Mouse (Mus musculus) ES-CJ7 (cell line): ENCODE data around the gene Gns.

Source experiments
- DNase-seq: peaks from one replicate; pipeline ENCODE4 v3.0.0; 2011; ENCODE audit warnings: low read depth, low spot score

Gns gene

DNA sequence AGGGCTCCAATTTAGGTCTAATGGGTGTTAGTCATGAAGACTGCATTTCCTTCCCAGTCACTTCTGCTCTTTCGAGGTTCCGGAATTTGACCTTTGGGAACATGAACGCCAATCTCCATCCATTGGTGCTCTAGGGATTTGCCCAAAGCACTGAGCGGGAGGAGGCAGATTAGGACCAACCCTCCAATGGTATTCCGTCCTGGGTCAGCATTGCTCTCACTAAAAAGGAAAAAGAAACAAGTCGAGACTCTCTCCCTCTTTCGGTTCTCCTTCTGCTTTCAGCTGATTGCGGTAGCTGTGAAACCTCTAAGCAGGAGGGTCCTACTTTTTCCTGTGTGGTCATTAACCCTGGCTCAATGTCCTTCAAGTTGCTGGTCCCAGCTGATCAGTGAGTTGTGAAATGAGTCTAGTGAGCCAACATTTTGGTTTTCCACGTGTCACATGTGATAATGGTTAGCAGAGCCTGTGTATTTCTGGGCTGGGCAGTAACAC lies 937 bp downstream of the Gns start:
- peak; percentile 29 for DNase-seq

DNA sequence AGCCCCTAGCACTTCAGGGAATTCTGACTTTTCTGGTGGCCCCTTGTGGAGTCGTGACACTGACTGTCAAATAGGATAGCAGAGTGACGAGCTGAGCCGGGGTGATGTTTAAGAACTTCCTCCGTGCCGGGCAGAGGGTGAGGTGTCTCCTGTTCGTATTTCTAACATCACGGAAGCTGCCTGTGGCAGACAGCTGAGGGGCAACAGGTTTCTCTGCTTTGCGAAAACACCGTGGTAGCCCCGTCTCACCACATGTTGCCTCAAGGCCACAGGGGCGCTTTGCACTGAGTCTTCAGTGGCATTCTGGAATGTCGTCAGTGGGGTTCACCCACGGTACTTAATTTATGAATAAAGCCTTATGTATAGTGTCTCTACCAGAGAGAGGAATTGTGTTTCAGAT lies 2.4 kb downstream of the Gns start:
- no peak for DNase-seq

DNA sequence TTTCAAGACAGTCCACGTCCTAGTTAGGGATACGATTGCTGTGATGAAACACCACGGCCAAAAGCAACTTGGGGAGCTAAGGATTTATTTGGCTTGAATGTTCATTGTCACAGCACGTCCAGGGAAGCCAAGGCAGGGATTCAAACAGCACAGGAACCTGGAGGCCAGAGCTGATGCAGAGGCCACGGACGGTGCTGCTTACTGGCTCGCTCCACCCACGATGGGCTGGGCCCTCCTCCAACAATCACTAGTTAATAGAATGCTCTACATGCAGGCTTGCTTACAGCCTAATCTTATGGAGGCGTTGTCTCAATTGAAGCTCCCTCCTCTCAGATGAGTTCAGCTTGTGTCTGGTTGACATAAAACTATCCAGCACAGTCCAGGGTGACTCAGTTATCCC lies 2.9 kb downstream of the Gns start:
- DNase-seq: no peak

DNA sequence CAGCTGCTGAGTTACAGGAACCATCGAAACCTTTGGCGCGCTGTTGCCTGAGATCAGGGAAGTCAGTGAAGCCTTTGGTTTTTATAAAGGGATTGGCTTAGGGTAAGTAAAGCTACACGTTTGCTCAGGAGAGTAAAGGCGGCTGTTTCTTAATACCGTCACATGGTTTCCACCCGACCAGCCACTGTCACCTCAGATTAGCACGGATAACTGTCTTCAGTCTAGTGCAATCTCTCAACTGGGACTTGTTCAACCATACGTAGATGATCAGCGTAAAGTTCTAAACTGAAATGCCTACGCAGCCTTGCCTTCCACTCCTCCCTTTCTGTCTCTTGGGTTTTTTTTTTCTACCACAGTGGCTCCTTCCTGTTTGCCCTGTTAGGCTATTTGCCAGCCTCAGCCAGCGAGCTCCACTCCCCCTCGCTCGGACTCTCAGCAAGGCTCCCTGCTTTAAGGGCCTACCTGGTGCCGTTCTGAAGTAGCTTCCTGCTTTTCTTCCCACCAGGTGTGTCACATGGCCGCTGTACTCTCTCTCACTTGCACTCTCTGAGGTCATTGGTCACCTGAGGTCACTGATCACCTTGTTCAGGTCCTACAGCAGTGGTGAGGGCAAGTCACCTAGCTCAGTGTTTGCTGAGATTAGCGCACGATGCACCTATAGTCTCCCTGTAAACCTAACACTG lies 4.0 kb downstream of the Gns start:
- no peak for DNase-seq

DNA sequence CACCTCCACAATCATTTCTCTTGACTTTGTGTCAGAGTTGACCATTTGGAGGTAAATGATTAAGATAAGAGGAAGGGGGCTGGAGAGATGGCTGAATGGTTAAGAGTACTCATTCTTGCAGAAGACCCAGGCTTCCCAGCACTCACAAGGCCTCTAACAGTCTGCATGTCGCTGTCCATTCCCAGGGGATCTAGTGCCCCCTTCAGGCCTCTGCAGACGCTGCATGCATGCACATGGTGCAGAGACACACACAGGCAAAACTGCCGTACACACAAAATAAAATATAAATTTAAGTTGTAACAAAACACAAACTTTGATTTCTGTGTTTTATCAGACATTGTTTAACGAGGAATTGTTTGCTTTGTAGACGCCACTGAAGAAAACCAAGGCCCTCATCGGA lies 5.9 kb downstream of the Gns start:
- DNase-seq: peak; percentile 52

DNA sequence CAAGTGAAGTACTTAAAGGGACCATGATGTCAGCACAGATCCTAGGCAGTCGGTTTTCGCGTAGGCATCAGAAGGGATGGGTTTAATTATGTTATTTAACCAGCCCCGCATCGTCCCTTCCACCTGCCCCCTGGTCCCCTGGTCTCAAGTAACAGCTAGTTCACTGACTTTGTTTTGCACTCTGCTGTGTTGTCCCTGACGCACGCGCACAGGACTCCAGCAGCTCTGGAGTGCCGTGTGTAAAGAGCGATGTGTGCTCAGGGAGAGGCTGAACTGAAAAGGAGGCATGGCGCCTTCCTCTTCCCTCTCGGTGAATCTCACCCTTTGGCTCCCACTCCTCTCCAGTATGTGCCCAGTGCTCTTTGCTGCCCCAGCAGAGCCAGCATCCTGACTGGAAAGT lies 9.1 kb downstream of the Gns start:
- no peak for DNase-seq

DNA sequence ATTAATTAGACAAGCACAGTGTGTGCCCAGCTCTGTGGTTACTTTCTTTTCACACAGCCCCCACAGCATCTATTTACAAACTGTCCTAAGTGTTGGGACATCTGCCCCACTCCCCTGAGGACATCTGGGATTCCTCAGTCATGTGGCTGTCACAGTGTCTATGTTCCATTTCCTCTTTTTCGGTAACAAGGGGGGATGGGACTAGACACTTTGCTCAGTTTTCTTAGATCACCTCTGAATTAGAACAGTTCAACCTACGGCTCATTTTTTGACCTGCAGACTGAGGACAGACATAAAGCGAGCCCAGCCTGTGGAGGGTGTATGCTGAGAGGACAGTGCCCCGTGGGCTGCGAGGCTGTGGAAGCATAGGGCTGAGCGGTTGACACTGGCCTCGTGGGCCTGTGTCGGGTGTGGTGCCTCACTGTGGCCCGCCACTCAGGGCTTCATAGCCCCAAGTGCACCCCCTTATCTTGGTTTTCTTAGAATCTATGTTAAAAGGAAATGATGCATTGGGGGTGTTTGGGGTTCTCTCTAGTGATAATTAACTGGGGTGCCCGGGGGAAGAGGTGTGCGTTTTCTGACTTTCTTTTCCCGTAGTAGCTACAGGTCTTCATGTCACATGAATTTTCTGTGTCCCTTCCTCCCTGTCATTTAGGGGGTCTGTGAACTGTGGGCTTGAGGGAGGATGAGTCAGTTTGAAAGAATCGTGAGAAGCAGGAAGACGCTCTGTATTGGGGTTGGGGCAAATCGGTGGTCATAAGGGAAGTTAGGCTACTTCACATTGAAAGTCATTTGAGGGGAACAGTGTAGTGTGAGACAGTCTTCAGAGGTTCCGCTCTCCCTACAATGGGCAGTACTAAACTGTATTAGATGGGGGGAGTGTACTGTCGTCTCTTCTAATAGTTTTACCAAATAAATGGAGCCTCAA lies 10.1 kb downstream of the Gns start:
- DNase-seq: no peak

DNA sequence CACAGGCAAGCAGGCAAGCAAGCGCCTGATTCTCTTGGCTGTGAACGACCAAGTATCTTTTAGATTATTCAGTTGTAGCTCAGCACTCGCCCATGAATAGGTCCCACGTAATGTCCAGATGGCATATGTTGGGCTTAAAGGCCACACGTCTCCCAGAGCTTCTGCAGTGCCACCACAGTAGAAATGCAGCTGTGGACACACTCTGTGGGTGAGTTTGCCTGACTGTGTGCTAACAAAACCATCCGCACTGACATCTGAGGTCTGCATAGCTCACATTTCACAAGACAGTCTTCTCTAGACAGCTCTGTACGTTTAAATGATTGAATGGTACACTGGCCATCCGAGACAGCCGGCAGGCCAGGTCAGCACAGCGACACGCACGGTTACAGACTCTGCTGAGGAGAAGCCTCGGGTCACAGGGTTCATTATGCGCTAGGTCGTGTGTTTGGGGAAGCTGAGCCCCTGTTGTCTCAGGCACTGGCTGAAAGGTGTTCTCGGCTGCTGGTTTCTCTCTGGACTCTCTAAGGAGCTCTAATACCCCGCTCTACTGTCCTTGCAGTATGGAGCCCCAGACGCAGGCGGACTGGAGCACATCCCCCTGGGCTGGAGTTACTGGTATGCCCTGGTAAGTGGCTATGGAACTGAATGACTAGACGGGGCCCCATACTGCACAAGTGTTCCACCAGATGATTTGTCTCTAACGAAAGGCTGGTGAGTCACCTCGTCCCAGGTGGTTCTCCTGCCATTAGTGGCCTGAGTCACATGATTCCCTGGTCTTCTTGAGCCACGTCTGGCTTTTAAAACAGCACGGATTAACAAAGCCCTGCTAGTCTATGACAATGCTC lies 11.0 kb downstream of the Gns start:
- DNase-seq: no peak

DNA sequence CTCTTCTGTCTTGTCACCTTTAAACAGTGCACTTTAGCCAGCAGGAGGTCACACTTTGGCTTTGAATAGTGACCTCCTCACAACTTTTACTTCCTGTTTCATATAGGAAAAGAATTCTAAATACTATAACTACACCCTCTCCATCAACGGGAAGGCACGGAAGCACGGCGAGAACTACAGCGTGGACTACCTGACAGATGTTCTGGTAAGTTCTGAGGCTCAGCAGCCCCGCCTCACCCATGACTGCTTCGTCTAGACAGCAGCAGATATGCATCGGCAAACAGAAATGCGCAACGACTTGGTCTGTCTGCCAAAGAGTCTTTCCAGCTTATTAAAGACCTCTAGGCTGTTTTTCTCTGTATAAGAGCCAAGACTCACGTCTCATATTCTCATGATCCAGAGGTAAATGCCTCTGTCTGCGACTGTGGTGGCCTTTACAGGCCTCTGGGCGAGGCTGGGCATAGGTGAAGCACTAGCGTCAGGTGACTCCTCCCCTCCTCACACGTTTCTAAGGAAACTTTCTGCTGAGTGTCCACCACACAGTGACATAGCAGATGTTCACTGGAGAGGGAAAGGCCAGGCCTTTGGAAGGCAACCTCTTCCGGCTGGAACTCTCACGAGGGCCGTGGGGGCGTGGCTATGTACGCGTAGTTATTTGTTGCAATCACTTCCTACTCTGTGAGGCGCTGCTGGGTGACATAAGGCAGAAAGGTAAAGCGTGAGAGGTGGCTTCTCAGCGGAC lies 11.8 kb downstream of the Gns start:
- no peak for DNase-seq

DNA sequence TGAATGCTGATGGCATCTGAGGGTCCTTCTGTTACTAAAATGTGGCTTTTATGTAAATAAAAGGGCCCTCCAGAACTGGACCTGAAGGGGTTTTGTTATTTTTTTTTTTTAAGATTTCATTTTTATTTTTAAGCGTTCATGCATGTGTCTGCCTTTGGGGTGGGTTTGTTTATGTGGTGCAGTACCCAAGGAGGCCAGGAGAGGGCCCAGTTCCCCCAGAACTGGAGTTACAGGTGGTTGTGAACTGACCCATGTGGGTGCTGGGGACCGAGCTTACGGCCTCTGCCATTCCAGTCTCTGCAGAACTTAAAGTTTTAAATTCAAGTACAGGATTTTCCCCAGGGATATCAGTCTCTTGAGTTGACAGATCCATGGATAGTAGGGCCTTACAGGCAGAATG lies 14.5 kb downstream of the Gns start:
- DNase-seq: no peak

DNA sequence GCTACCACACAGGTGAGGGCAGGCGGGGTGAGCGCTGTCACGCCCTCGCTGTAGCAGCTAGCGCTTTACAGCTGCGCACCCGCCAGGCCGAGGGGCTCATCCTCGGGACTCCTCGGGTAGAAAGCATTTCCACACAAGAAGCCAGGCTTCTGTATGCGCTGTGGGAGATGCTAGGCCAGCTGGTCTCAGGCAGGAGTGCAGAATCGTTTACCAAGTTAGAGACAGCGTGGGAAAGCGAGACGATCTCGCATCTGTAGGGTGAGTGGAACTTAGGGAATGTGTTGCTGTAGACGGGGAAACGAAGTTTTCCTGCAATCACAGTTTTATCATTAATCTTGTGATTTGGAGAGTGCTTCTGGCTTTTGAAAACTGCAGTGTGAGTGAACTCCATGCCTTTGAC lies 16.4 kb downstream of the Gns start:
- no peak for DNase-seq

DNA sequence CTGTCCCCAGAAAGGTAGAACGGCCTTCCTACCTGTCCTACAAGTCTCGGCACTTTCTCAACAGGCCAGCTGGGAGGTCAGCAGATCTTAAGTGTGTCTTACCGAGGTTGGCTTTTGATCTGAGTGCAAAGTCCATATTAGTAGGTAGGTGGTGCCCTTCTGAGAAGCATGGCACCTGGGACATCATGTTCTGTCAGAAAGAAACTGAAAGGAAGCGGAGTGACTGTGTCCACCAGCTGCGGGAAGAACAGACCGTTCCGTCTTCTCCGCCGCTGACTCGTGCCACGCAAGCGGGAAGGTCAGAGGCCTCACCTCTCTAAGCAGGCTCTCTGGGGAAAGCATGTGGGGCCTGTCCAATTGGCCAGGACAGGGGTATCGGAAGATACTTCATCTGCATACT lies 19.8 kb downstream of the Gns start:
- no peak for DNase-seq

DNA sequence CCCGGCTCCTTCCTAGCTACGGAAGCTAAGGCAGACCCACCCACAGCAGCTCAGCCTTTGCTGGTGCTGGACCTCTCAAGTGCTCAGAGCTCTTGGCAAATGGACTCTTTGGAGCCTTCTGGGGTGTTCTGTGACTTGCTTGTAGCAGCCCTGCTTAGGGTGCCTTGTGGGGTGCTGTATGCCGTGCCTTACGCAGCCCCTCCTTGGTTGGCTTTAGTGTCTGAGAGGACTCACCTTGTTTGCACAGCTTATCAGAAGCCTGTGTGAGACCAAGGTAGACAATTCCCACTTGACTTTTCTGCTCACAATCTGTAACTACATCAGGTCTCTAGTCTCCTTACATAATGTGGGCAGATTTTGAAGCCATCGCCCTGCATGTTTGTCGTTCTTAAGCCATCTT lies 20.8 kb downstream of the Gns start:
- DNase-seq: no peak

DNA sequence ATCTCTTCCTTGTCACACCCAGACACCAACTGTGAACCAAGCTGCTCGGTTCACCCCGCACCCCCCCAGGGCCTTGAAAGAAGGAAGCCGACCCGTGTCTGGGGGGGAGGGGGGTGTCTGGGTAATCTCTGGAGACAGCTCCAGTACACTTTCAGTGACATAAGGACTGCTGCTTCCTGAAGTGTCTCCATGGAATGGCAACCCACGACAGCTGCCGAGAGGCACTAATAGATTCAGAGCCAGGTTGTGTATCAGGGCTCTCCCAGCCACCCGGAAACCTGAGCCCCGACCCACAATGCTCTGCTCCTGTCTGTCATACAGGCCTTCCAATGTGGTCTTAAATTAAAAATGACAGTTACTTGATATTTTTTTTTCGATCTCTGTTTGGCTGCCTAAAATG lies 21.5 kb downstream of the Gns start:
- DNase-seq: no peak

DNA sequence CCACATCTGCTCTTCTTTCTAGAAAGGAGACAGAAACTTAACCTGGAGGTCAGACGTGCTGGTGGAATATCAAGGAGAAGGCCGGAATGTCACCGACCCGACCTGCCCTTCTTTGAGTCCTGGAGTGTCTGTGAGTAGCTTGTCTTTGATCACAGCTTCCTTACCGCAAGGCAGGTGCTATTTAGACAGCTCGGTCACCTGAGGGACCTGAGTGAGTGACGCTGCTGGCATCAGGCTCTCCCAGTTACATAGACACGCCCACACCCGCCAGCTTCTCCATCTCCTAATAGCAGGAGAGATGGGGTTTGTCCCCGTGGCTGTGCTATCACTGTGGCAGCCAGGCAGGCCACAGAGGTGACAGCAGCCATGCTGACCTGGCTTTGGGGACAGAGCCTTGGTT lies 25.7 kb downstream of the Gns start:
- no peak for DNase-seq

DNA sequence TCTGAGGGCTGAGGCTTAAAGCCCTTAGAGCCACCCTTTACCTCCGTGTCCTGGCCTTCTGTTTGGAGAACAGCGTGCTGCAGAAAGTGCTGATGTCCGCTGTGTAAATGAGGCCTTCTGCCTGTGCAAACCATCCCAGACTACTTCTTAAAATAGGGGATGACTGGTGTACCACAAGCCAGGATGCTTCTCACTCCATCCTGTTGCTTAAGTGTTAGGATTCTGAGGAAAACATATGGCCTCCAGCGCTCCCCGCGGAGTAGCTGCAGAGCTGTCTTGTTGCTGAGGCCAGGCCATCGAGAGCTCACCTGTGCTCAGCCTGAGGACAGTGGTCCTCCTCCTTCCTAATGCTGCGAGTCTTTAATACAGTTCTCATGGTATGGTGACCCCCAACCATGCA lies 27.0 kb downstream of the Gns start:
- DNase-seq: no peak

DNA sequence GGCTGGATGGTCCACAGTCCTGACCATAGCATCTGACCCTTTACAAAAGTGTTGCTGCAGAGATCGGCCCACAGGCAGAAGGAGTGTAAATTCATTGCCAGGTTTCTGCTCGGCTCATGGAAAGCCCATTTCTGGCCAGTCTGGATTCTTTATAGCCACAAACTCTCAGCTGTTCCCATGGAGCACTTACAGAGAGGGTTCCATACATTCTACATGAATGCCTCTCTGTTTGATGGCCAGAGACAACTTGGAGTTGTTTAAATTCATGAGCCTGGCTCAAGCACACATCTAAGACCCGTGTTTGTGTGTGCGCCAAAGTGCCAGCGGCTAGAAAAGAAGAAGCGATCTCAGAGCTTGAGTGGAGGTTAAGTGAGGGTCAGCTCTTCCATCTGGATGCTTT lies 29.4 kb downstream of the Gns start:
- no peak for DNase-seq

DNA sequence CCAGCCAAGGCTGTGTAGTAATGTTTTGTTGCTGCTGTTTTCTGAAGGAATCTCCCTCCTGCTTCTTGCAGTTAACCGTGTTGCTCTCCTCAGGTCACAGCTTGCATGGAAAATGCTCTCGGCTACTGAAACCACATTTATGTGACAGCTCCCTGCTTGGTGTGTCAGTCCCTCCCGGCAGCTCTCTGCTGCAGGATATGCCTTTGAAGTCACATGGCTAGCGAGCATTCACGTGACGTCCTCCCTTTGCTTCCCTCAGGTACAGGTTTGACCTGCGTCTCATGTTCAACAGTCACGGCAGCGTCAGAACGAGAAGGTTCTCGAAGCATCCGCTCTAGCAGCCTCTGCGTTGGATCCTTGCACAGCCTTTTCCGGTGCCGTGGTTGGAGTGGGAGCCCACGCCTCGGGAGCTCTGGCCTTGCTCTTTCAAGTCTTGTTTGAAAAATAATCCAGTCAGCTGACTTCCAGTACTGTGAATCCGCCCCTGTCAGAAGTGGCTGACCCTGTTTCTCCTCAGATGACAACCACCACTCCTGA lies 30.0 kb downstream of the Gns start:
- DNase-seq: no peak

DNA sequence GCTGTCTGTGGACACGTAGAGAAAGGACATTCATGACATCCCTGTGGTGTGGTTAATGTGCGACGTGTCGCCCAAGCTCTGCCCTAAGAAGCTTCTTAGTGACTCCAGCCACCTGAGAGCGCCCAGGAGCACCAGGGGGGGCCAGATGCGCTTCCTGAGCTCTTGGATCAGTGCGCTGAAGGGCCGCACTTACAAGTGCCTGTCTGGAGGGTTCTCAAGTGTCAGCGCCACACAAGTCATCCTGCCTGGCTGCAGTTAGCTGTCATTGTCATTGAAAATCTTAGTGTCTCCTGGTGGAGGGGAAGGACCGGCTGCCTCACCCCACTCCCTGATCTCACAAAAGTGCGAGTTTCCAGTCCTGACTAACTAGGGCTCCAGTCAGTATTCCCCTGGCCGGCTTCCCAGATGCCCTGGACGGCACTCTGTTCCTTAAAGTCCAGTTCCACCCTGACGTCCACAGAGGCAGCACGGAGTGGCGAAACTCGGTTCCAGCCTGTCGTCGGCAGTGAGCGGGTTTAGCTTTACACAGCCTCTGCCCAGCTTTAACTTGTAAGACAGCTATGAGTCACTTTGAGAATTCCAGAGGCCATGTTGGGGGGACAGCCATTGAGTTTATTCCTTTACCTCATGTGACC lies 30.8 kb downstream of the Gns start:
- peak; percentile 52 for DNase-seq

DNA sequence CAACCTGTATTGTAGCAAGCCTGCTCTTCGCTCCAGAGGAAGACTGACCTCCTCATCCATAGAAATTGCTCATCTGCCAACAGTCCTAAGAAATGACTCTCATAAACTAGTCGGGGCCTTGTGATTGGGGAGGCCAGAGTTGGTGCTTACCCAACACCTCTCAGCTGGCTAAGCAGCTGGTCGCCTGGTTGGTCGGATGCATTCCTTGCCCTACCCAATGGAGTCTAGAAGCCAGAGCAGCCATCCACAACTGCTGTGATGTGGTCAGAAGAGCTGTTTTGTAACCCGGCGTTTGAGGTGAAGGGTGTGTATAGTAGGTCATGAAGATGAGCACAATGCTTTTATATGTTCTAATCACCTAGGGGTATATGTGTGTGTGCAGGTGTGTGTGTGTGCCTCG lies 33.7 kb downstream of the Gns start:
- no peak for DNase-seq

DNA sequence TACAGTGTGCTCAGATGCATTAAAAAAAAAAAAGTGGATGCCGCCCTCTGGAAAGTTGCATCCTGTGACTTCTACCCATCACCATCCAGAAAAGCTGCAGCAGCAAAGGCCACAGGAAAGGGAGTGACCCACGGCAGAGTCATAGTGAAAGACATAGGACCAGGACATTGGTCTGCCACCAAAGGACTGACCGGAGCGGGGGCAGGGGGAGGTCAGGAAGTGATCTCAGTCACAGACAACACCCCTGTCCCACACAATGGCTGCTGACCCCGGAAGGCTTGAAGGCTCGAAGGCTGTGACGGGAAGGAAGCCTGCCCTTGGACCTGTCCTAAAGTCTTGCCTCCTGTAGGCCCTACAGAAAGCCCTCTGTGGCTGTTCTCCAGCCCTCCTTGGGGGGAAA lies 36.1 kb downstream of the Gns start:
- DNase-seq: no peak
